Mouse (Mus musculus) hindbrain, embryonic 11.5 days (tissue): Measurements from ENCODE around the gene Ccdc106. TPM values are rescaled to one million over a fixed set of nuclear protein-coding genes. Genes with fewer than 3 reads are reported as not detected.
"Not testable (repeated sequence)": the region's sequence is repeated elsewhere in the genome, so short reads cannot be mapped to it uniquely, and the experiment has no call there.

Experiments used
- ATAC-seq: fragments of 200-750 bp; cut with Nextera tagmentation; 2 replicates; pipeline ENCODE4 v1.8.0; 2017; ENCODE audit warnings: mild to moderate bottlenecking, moderate TSS enrichment, moderate library complexity; ENCODE audit not compliant: low FRiP score
- DNase-seq: peaks from one replicate; pipeline ENCODE4 v3.0.0-alpha.2; 2015; ENCODE audit warnings: low spot score
- H3K27ac ChIP-seq: fragments of 300-500 bp; sonication (generic); 2 replicates; pipeline ENCODE4 v1.5.1; 2014; ENCODE audit warnings: mild to moderate bottlenecking, low read depth, low read length
- H3K27me3 ChIP-seq: fragments of 300-500 bp; sonication (generic); 2 replicates; pipeline ENCODE4 v1.6.1; 2014; ENCODE audit warnings: mild to moderate bottlenecking, low read length, moderate library complexity, mixed read lengths; ENCODE audit not compliant: control insufficient read depth, insufficient read depth
- H3K36me3 ChIP-seq: fragments of 300-500 bp; sonication (generic); 2 replicates; pipeline ENCODE4 v1.6.1; 2014; ENCODE audit warnings: mild to moderate bottlenecking, low read length, moderate library complexity, mixed read lengths; ENCODE audit not compliant: control insufficient read depth, insufficient read depth
- H3K4me1 ChIP-seq: fragments of 300-500 bp; sonication (generic); replicated peaks from 2 replicates; pipeline ENCODE4 v1.6.1; 2014; ENCODE audit warnings: low read length, mixed read lengths; ENCODE audit not compliant: control insufficient read depth, insufficient read depth
- H3K4me2 ChIP-seq: fragments of 300-500 bp; sonication (generic); replicated peaks from 2 replicates; pipeline ENCODE4 v1.6.1; 2014; ENCODE audit warnings: mild to moderate bottlenecking, low read depth, low read length
- H3K4me3 ChIP-seq: fragments of 300-500 bp; sonication (generic); 2 replicates; pipeline ENCODE4 v1.5.1; 2014; ENCODE audit warnings: low read depth, low read length
- H3K9ac ChIP-seq: fragments of 300-500 bp; sonication (generic); 2 replicates; pipeline ENCODE4 v1.6.1; 2014; ENCODE audit warnings: low read depth, low read length
- H3K9me3 ChIP-seq: fragments of 300-500 bp; sonication (generic); 2 replicates; pipeline ENCODE4 v1.6.1; 2016; ENCODE audit warnings: low read length; ENCODE audit not compliant: control insufficient read depth
- WGBS: fragments of 180-500 bp; shearing (Covaris S2); extraction: QIAGEN DNeasy Blood & Tissue Kit; methylation state at CpG from one replicate; pipeline ENCODE4 v1.1.7; 2014; 5-methylcytosine and 5-hydroxymethylcytosine counted together
- polyA plus RNA-seq: library from polyadenylated mRNA; unstranded; fragments of >200 nt; fragmentation: Nextera tagmentation; extraction: Ambion mirVana; gene quantifications from 2 replicates; pipeline ENCODE4 v1.2.1, GENCODE M21; 2014

Gene Ccdc106
- polyA plus RNA-seq, 1 experiment from 2014 or later = 7.2 TPM

DNA sequence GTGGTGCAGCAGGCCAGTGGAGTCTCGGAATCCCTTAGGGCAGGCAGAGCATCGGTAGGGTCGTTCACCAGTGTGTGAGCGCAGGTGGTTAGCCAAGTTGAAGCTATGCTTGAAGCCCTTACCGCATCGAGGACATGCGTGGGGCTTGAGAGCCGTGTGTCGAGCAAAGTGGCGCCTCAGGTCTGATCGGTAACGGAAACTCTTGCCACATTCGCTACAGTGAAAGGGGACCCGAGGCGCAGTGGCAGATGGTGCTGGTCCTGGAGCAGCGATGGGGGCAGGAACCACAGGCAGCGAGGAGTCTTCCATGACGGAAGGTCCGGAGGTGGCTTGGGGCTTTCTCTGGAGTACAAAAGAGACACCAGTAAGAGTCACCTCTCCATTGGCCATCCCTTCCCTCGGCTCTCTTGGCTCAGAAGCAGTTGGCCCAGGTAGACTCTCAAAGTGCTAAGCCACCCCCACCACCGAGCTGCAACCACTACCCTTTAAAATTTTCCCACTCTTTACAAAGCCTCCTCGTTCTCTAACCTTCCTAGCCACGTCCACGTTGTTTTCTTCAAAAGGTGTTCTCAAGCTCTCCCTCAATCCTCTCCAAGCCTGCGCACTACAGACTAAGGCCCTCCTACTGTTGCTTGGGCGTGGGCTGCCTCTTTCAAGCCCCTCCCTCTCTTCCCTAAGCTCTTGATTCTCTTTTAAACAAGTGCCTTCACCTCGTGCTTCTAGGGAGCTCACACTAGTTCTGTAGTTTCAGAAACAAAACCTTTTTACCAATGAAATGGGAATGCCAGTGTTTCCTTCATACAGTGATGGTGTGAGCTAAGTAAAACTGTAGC is 7.5 kb upstream of the Ccdc106 start:
- H3K4me2 ChIP-seq = no peak overlapping the region
- no peaks in the 10 kb centered on the region for H3K9me3 ChIP-seq
- ATAC-seq (no peak), DNase-seq (no peak)
- peaks cover 24% of the 10 kb centered on the region for H3K36me3 ChIP-seq
- no peak overlapping the region for H3K4me3 ChIP-seq
- no peak overlapping the region for H3K27ac ChIP-seq
- no peak overlapping the region for H3K9ac ChIP-seq
- H3K4me1 ChIP-seq = no peaks in the 10 kb centered on the region
- H3K27me3 ChIP-seq = no peaks in the 10 kb centered on the region
- WGBS = 93% methylated on average over 27 of the region's 27 CpGs

DNA sequence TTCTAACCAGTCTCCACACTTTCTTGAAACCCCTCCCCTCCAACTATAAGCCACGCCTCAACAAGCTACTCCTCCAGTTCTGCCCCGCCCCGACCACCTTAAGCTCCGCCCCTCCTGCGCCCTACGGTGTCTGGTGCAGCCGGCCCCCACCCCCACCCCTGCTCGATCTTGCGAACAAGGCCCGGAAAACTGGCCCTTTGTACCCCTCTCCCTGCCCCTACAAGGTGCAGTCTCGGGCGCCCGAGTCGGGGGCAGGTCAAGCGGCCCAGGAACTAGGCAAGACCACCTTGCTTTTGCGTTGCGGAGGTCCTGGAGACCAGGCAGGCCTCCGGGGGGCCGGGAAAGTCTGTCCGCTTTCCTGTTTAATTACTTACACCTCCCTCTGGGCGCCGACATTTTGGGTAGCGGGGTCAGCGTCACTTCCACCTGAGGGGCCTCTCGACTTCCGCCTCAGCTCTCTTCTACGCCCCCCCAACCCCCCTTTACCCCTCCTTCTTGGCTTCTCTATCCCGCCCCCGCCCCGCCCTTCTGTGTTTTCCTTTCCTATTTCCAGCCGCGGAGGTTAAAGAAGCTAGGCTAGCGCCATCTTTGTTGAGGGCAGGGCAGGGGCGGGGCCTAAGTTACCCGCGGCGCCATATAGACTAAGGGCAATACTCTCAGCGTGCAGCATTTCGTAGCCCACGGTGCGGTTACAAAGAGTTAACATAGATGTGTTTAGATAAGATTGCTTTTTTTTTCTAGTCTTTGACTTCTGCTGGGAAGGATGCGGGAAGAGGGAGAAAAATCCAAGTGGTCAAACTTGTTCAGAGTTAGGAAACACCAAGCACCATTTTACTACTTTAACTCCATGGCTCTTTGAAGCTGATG is 5.9 kb upstream of the Ccdc106 start, which contains the start of the genes Zfp524 and Fiz1:
TSS of gene Zfp524 (plus strand) at position 165 of the 867 bp plus-strand sequence.
TSS of gene Fiz1 (minus strand) at position 447 of the 867 bp plus-strand sequence.
- peak within 1 kb of the TSS; percentile 82 for H3K9ac ChIP-seq
- no peaks in the 10 kb centered on the region for H3K4me1 ChIP-seq
- under 1% methylated on average over 41 of the region's 42 CpGs for WGBS
- H3K36me3 ChIP-seq = peaks cover 11% of the 10 kb centered on the region; the same call in 1 of the 2 replicates
- H3K27me3 ChIP-seq = no peaks in the 10 kb centered on the region
- H3K4me2 ChIP-seq = peak within 1 kb of the TSS; percentile 51
- peak; percentile 84 for ATAC-seq
- peak within 1 kb of the TSS; percentile 52 for H3K4me3 ChIP-seq
- DNase-seq = peak; percentile 98
- H3K9me3 ChIP-seq = no peaks in the 10 kb centered on the region
- peak within 1 kb of the TSS; percentile 96 for H3K27ac ChIP-seq

DNA sequence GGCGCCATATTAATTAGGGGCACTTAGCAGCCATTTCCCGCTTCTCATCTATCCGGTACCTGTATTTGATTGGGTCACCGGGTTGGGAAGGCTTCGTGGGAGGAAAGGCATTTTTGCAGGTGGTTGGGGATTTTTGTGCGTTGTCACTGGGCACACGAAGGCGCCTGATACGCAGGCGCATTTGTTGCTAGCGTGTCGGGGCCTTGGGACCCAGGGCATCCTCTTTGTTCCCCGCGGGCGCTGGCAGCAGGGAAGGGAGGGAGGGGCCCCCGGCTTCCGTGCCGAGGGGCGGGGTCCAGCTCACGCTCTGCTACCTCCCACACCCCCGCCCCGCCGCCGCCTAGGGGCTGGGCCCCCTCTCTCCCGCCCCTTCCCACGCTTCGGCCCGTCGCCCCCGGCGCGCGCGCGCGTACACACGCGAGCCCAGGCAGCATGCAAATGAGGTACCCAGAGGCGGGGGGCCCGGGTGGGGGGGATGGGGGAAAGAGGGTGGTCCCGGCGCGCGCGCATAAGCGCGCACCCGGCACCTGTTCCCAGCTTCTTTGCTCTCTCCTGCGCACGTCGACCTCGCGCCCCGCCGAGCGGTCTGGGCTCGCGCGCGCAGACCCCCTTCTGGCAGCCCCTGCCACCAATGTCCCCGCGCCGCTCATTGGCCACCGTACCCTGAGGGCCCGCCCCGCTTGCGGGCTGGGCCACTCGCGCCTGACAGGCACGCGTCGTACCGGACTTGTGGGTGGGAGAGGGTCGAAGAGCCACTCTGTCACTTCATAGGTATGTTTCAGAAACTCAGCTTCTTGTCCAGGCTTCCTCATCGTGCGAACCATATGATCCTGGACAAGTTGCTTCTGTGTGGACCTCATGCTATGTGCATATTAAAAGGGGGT is 5.0 kb upstream of the Ccdc106 start, which contains the start of gene Gm44973:
TSS of gene Gm44973 (plus strand) at position 379 of the 884 bp plus-strand sequence.
- peak; percentile 81 for ATAC-seq
- under 1% methylated on average over 54 of the region's 76 CpGs for WGBS
- Histone ChIP-seq H3K4me2 (peak within 1 kb of the TSS; percentile 51), H3K27ac (peak within 1 kb of the TSS; percentile 96), H3K27me3 (no peaks in the 10 kb centered on the region), H3K9me3 (no peaks in the 10 kb centered on the region), H3K9ac (peak within 1 kb of the TSS; percentile 82), H3K36me3 (peaks cover 9% of the 10 kb centered on the region; the same call in 1 of the 2 replicates), H3K4me1 (no peaks in the 10 kb centered on the region), H3K4me3 (peak within 1 kb of the TSS; percentile 52)
- peak; percentile 95 for DNase-seq

DNA sequence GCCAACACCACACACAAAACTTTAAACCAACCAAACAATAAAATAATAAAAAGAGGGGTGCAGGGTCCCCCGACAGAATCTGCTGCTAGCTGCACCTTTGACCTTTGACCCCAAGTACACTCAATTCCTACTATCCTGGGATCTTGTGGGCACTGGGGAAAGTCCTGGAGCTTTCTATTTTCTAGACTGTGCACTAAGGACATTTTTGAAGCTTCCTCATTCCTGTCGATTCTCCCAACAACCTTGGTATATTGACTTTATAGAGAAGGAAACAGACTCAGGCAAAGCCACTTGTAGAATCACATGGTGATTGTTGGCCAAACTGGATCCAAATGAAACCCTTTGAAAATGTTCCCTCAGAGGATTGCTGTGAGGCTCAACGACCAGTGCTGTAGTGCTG is 4.3 kb upstream of the Ccdc106 start:
- H3K9ac ChIP-seq = peak overlapping the region; percentile 82; the same call in 1 of the 2 replicates
- H3K4me1 ChIP-seq = 0 out of 2 replicates have a peak, but pooled peaks cover under 1% of the 10 kb centered on the region
- peak overlapping the region; percentile 51 for H3K4me2 ChIP-seq
- DNase-seq (no peak), ATAC-seq (no peak)
- no peaks in the 10 kb centered on the region for H3K27me3 ChIP-seq
- peak overlapping the region; percentile 96 for H3K27ac ChIP-seq
- peaks cover 9% of the 10 kb centered on the region; the same call in 1 of the 2 replicates for H3K36me3 ChIP-seq
- peak overlapping the region; percentile 52 for H3K4me3 ChIP-seq
- WGBS = 71% methylated on average over 3 of the region's 3 CpGs
- no peaks in the 10 kb centered on the region for H3K9me3 ChIP-seq

DNA sequence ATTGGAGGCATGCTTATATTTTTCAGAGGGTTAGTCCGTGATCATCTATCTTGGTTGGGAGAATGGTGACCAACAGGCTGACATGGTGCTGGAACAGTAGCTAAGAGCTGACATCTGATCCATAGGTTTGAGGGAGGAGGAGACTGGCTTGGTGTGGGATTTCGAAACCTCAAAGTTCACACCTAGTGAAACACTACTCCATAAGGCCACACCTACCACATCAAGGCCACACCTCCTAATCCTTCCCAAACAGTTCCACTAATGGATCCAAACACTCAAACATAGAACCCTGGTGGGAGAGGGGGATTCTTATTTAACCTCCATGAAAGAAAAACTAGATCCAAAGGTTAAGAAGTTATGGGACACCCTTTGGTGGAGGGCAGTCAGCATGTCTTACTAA is 3.4 kb upstream of the Ccdc106 start:
- H3K9me3 ChIP-seq = no peaks in the 10 kb centered on the region
- WGBS = 94% methylated on average over 2 of the region's 2 CpGs
- H3K36me3 ChIP-seq = no peaks in the 10 kb centered on the region; the same call in 1 of the 2 replicates
- H3K27ac ChIP-seq = no peak overlapping the region
- H3K4me3 ChIP-seq = no peak overlapping the region
- no peak for ATAC-seq
- no peak overlapping the region for H3K9ac ChIP-seq
- H3K27me3 ChIP-seq = no peaks in the 10 kb centered on the region
- H3K4me1 ChIP-seq = 0 out of 2 replicates have a peak, but pooled peaks cover 2% of the 10 kb centered on the region
- no peak overlapping the region for H3K4me2 ChIP-seq
- DNase-seq = no peak

DNA sequence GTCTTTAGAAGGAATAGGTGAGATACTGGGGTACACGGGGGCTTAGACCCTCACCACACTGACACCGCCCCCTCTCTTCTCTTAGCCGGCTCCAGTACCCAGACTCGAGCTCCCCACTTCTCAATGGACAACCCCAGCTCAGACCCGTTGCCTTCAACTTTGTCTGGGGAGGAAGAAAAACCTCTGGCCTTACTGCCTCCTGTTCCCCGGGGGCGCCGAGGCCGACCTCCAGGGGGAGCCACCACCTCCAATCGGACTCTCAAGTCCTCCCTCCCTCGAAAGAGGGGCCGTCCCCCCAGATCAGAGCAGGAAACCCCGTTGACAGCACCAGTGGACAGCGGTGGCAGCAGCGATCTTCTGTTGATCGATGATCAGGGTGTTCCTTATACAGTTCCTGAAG is 3.0 kb upstream of the Ccdc106 start:
- 88% methylated on average over 16 of the region's 16 CpGs for WGBS
- ATAC-seq = no peak
- no peaks in the 10 kb centered on the region for H3K27me3 ChIP-seq

DNA sequence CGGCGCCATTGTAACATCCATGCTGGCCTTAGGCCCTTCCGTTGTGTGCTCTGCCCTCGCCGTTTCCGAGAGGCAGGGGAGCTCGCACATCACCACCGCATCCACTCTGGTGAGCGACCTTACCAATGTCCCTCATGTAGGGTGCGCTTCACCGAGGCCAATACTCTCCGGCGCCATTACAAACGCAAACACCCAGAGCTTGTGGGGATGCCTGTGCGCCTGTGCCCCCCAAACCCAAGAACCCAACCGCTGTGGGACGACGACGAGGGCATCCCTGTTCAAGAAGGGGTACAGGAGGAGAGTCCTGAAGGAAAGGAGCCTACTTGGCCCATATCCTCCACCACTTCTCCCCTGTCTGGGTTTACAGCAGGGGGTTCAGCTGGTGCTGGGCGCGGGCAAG is 2.4 kb upstream of the Ccdc106 start:
- H3K9me3 ChIP-seq = no peaks in the 10 kb centered on the region
- no peak overlapping the region for H3K27ac ChIP-seq
- 0 out of 2 replicates have a peak, but pooled peaks cover 2% of the 10 kb centered on the region for H3K4me1 ChIP-seq
- no peaks in the 10 kb centered on the region for H3K36me3 ChIP-seq
- DNase-seq (no peak), ATAC-seq (no peak)
- no peaks in the 10 kb centered on the region for H3K27me3 ChIP-seq
- WGBS = 97% methylated on average over 21 of the region's 21 CpGs
- H3K4me3 ChIP-seq = no peak overlapping the region
- H3K9ac ChIP-seq = no peak overlapping the region
- no peak overlapping the region for H3K4me2 ChIP-seq

More for the DNA sequence above, 3.0 kb upstream of the Ccdc106 start:
- Histone ChIP-seq H3K4me1 (0 out of 2 replicates have a peak, but pooled peaks cover 2% of the 10 kb centered on the region), H3K9me3 (no peaks in the 10 kb centered on the region), H3K4me3 (no peak overlapping the region), H3K36me3 (no peaks in the 10 kb centered on the region), H3K27ac (no peak overlapping the region), H3K4me2 (no peak overlapping the region), H3K9ac (no peak overlapping the region)
- DNase-seq = no peak

DNA sequence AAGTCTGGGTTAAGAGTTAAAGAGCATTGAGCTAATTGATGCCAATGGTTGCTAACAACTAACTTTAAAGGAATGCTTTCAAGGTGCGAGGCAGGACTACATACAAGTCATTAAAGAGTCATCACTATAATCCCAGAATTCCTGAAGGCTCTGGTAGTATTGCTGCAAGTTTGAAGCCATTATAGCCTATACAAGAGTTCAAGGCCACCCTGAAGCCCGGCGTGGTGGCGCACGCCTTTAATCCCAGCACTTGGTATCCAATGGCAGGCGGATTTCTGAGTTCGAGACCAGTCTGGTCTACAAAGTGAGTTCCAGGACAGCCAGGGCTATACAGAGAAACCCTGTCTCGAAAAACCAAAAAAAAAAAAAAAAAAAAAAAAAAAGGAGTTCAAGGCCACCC is 777 bp upstream of the Ccdc106 start:
- H3K36me3 ChIP-seq, H3K4me1 ChIP-seq, ATAC-seq, H3K9me3 ChIP-seq, H3K27me3 ChIP-seq, DNase-seq: not testable (repeated sequence)
- Histone ChIP-seq H3K9ac (peak overlapping the region; percentile 46; the same call in 1 of the 2 replicates), H3K4me2 (peak overlapping the region; percentile 38), H3K4me3 (peak overlapping the region; percentile 87), H3K27ac (peak overlapping the region; percentile 90)
- 34% methylated on average over 8 of the region's 8 CpGs for WGBS
